Mouse (Mus musculus): ENCODE measurements around the gene Cux1.
A peak's percentile ranks its signal among the peaks of the same experiment; 100 is the strongest.
"Not testable (repeated sequence)": the region's sequence is repeated elsewhere in the genome, so short reads cannot be mapped to it uniquely, and the experiment has no call there.

The Cux1 gene

DNA sequence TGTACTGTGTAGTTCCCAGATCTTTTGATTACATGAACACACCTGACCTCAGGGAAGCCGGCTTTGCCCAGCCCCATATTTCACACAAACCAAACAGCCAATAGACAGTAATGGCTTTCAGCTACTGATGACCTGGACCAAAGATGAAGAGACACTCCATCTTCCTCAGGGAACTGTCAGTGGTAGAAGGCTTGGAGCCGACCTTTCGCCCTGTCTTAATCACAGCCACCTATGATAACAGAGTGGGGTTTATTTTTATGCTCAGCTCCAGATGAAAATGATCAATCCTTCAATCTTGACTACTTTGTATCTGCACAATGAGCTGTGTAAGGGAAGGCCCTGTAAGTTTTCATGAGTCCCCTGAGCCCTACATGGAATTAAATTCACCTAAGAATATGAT, 93.2 kb downstream of the Cux1 start:
- no peak for DNase-seq (ENCODE audit: low spot score in 2 of 2)

DNA sequence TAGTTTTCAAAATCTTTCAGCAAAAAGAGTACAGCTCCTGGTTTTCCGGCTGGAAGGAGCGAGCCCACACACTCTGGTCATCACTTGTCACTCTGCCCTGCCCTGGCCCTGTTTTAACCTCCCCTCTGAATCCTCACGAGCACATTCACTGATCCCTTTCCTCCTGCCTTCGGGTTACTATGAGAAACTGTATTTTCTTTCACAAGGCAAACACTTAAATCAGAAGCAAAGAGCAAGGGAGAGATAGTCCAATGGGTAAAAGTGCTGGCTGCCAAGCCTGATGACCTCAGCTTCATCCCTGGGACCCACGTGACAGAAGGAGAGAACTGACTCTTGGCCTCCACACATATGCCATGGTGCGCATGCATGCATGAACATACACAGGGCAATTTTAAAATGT, 94.0 kb downstream of the Cux1 start:
- DNase-seq (ENCODE audit: low spot score in 2 of 2): no peak

GRCm38 (mm10) chr5:136472846-136473245, 94.4 kb downstream of the Cux1 start:
- no peak for DNase-seq (ENCODE audit: low spot score in 2 of 2)

DNA sequence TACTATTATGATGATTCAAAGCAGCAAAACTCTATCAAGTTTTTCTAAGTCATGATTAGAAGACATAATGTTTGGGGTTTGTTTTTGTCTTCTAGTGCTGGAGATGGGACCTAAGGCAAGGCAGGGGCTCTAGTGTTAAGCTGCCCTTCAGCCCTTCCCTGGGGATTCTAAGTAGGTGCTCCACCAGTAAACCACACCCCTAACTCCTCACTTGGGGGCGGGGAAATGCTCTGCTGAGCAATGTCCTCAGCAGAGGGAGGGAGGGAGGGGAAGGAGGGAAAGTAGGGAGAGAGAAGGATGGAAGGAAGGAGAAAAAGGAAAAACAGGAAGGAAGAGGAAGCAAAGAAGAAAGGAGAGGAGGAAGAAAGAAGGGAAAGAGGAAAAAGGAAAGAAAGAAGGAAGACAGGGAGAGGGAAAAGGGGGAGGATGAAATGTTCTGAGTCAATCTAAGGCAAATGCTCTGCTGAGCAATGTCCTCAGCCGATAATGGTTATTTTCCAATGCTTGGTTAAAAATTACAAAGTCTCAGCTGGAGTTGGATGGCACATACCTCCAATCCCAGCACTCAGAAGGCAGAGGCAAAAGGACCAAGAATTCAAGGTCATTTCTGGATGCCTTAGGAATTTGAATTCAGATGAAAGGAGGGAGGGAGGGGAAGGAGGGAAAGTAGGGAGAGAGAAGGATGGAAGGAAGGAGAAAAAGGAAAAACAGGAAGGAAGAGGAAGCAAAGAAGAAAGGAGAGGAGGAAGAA, 96.1 kb downstream of the Cux1 start:
- DNase-seq (ENCODE audit: low spot score in 2 of 2): not testable (repeated sequence)

- no peak for DNase-seq (ENCODE audit: low spot score in 2 of 2)
Measured at GRCm38 (mm10) chr5:136469301-136469700, 98.0 kb downstream of the Cux1 start.

GRCm38 (mm10) chr5:136467360-136467999, 99.8 kb downstream of the Cux1 start:
- DNase-seq (ENCODE audit: low spot score in 2 of 2): no peak

GRCm38 (mm10) chr5:136465770-136466406, 101.4 kb downstream of the Cux1 start:
- peak in 1 of 2 experiments; percentile 24 for DNase-seq (ENCODE audit: low spot score in 2 of 2)

DNA sequence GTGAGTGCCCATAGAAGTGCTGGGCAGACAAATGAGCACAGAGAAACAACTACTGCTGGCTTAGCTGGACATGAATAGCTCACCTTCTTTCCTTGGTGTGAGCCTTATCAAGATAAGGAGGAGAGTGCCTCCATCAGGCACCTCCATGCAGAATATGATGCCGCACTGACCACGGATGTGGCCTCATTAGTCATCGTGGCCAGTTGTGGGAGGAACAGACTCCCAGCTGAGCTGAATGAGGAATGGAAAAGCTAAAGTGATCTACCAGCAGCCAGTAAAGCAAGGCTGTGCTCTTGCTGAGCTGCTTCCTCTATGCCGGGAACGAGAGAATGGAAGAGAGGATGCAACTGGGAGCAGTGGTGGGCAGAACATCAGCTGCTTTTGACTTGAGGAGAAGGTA, 101.9 kb downstream of the Cux1 start:
- DNase-seq (ENCODE audit: low spot score in 2 of 2): no peak

DNA sequence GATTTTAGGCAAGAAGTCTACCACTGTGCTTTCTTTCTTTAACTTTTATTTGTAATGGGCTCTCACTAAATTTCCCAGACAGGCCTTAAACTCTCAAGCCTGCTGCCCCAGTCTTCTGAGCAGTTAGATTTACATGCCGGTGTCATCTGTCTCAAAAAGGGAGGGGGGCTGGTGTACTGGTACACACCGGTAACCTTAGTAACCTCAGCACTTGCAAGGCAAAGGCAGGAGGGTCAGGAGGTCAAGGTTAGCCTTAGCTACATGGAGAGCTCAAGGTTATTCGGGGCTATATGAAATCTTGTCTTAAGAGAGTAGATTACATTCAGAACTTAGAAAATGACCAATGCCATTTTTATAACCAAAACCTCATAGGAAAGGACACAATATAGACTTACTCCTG, 102.4 kb downstream of the Cux1 start:
- no peak for DNase-seq (ENCODE audit: low spot score in 2 of 2)

DNA sequence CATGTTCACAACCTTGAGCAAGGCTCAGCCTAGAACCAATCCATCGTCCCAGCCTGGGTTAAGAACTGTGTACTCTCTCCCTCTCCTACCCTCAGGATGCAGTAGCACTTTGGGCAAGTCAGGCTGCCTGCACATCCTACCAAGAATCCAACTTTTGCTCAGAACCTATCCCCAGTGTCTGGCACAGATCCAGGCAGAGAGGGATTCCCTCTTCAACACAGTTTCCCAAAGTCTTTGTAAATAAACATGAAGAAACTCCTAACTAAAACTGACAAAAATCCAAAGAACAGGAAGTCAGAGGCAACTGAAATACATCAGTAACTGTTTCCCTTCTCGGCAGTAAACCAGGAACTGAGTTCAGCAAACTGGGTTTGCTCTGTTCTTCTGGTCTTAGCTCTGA, 103.2 kb downstream of the Cux1 start:
- no peak for DNase-seq (ENCODE audit: low spot score in 2 of 2)

DNA sequence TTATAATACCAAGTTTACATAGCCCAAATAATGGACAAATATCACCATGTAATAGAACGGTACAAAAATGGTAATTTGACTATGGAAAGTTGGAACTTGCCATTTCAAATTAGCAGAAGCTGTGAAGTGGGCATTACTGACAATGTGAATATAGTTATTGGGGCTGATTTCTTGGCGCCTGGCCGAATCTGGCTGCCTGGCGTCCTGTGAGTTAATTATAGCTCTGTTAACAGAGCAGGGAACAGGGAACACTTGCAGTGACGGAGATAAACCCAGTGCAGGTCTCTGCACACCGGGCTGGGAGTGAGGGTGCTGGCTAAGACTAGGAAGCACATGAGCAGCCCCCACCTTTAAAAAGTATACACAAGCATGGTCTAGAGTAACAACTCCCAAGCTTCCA, 104.7 kb downstream of the Cux1 start:
- DNase-seq (ENCODE audit: low spot score in 2 of 2): no peak

GRCm38 (mm10) chr5:136459901-136460300, 107.4 kb downstream of the Cux1 start:
- DNase-seq (ENCODE audit: low spot score in 2 of 2): no peak

GRCm38 (mm10) chr5:136458893-136459499, 108.3 kb downstream of the Cux1 start:
- DNase-seq (ENCODE audit: low spot score in 2 of 2): no peak

- no peak for DNase-seq (ENCODE audit: low spot score in 2 of 2)
Measured at GRCm38 (mm10) chr5:136458102-136458863, 109.0 kb downstream of the Cux1 start.

- DNase-seq (ENCODE audit: low spot score in 2 of 2): no peak
Measured at GRCm38 (mm10) chr5:136456395-136456794, 110.9 kb downstream of the Cux1 start.

DNA sequence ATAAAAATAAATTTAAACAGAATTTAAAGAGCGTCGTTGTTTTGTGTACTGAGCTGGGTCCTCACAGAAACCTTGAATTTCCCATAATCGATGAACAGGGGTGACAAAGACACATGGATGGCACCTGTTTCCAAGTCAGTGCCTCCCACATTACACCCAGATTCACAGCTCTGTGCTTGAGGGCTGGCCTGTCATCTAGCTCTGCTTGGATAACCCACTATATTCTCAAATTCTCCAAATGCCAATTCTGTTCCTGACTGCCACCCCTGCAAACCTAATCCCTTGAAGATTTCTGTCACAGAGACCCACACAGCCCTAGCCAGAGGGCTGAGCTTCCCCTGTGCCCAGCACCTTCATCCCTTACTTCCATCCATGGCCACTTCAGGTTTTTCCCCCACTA, 114.6 kb downstream of the Cux1 start:
- no peak for DNase-seq (ENCODE audit: low spot score in 2 of 2)

DNA sequence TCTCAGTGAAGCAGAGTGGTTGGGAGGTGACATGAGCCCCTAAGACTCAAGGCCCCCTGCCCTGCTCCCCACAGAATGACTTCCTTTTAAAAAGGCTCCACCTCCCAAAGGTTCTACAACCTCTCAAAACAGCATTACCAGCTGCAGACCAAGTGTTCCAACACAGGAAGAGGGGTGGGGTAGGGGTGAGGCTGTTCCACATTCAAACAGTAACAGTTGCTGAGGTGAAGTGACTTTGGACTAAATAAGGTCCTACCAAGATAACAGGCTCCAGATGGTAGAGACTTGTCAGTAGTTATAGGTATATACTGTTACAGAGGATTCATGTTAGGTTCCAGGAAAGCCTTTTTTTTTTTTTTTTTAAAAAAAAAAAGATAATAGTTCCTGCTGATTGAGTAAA, 117.5 kb downstream of the Cux1 start:
- DNase-seq (ENCODE audit: low spot score in 2 of 2): no peak

DNA sequence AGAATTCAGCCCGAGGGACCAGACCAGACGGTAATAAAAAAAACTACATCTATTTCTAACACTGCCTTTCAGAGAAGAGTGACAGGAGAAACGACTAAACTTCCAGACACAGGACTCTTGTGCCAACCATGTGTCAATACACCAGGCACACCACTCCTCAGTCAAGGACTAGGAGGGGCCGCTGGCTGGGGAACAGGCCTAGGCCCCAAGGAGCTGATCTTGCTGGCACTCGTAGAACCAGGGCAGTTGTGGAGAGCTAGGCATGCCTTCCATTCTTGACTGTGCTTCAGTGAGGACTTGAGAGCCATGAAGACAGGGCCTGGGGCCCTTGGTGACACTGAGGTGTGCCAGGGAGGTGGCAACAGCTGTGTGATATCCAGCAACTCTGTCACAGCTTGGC, 121.3 kb downstream of the Cux1 start:
- no peak for DNase-seq (ENCODE audit: low spot score in 2 of 2)

- no peak for DNase-seq (ENCODE audit: low spot score in 2 of 2)
Measured at GRCm38 (mm10) chr5:136442238-136443187, 124.8 kb downstream of the Cux1 start.

DNA sequence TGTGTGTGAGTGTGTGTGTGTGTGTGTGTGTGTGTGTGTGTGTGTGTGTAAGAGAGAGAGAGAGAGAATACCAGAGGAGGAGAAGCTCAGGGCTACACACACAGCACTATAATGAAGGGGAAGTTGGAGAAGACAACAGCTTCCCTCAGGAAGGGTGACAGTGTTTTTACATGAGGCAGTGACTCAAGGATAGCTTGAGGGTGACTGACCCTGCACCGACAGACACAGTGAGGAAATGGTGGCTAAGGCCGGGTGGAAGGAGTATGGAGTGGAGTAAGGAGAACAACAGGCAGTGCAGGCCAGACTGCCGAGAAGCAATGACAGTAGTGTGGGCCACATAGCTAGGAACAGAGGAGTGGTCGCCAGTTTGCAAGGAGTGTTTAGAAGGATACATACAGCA, 137.6 kb downstream of the Cux1 start:
- DNase-seq (ENCODE audit: low spot score in 2 of 2): no peak
